Mouse (Mus musculus) MEL (cell line): ENCODE data around the gene Milr1. TPM values are rescaled to one million over a fixed set of nuclear protein-coding genes. Genes with fewer than 3 reads are reported as not detected.

Experiments used
- DNase-seq: peaks from one replicate; pipeline ENCODE4 v3.0.0; 2011; ENCODE audit warnings: low read depth, low spot score
- H3K27ac ChIP-seq: 2 replicates; pipeline ENCODE4 v1.5.1; 2012; ENCODE audit warnings: low read depth, mild to moderate bottlenecking, control low read depth, low read length, moderate library complexity; ENCODE audit not compliant: control insufficient read depth
- H3K27me3 ChIP-seq, 2 experiments: fragments of 150-350 bp in 1 of 2; sonication (generic) in 1 of 2; 2 replicates each; pipeline ENCODE4 v1.6.1; 2012; ENCODE audit warnings: low read length in 2 of 2, mild to moderate bottlenecking in 2 of 2, improper control_type of control experiment in 1 of 2, moderate library complexity in 1 of 2; ENCODE audit not compliant: insufficient read depth in 2 of 2, control insufficient read depth in 1 of 2
- H3K36me3 ChIP-seq, 2 experiments: 2 replicates each; pipeline ENCODE4 v1.6.1; 2012 to 2014; ENCODE audit warnings: low read length in 2 of 2, improper control_type of control experiment in 1 of 2, inconsistent platforms in 1 of 2, mild to moderate bottlenecking in 1 of 2; ENCODE audit not compliant: insufficient read depth in 2 of 2, control insufficient read depth in 1 of 2
- H3K4me1 ChIP-seq, 2 experiments: fragments of 150-350 bp in 1 of 2; sonication (generic) in 1 of 2; 2 replicates each; pipeline ENCODE4 v1.6.1; 2012; ENCODE audit warnings: low read length in 2 of 2, improper control_type of control experiment in 1 of 2, mild to moderate bottlenecking in 1 of 2; ENCODE audit not compliant: insufficient read depth in 2 of 2, control insufficient read depth in 1 of 2
- H3K4me3 ChIP-seq, 2 experiments: fragments of 150-350 bp in 1 of 2; sonication (generic) in 1 of 2; 2 replicates each; pipeline ENCODE4 v1.5.1; 2012; ENCODE audit warnings: low read depth in 2 of 2, low read length in 2 of 2, mild to moderate bottlenecking in 2 of 2, moderate library complexity in 2 of 2, control low read depth in 1 of 2, improper control_type of control experiment in 1 of 2; ENCODE audit not compliant: control insufficient read depth in 1 of 2, insufficient read depth in 1 of 2
- H3K79me2 ChIP-seq: 2 replicates; pipeline ENCODE4 v1.6.1; 2012; ENCODE audit warnings: mild to moderate bottlenecking, low read length, moderate library complexity; ENCODE audit not compliant: control insufficient read depth, poor library complexity, insufficient read depth
- H3K9ac ChIP-seq: 2 replicates; pipeline ENCODE4 v1.6.1; 2012; ENCODE audit warnings: low read depth, mild to moderate bottlenecking, control low read depth, low read length, moderate library complexity; ENCODE audit not compliant: control insufficient read depth, poor library complexity, severe bottlenecking
- H3K9me3 ChIP-seq: fragments of 150-350 bp; sonication (generic); replicated peaks from 2 replicates; pipeline ENCODE4 v1.6.1; 2012; ENCODE audit warnings: mild to moderate bottlenecking, low read length, improper control_type of control experiment, moderate library complexity; ENCODE audit not compliant: insufficient read depth
- BHLHE40 ChIP-seq: IDR thresholded peaks from 2 replicates; pipeline ENCODE4 v1.6.1; 2012; ENCODE audit warnings: low read depth, mild to moderate bottlenecking, inconsistent platforms, low read length, improper control_type of control experiment, borderline replicate concordance
- CHD1 ChIP-seq: IDR thresholded peaks from 2 replicates; pipeline ENCODE4 v1.6.1; 2012; ENCODE audit warnings: low read depth, mild to moderate bottlenecking, inconsistent platforms, low read length, improper control_type of control experiment
- CHD2 ChIP-seq: IDR thresholded peaks from 2 replicates; pipeline ENCODE4 v1.6.1; 2011; ENCODE audit warnings: low read length, improper control_type of control experiment
- CTCF ChIP-seq, 3 experiments: IDR thresholded peaks in 2 of 3; conservative IDR thresholded peaks in 1 of 3; 2 replicates each; pipeline ENCODE4 v1.5.1; 2011 to 2012; ENCODE audit warnings: low read length in 3 of 3, low read depth in 2 of 3, mild to moderate bottlenecking in 2 of 3, improper control_type of control experiment in 1 of 3, inconsistent platforms in 1 of 3, mixed read lengths in 1 of 3, moderate library complexity in 1 of 3; ENCODE audit not compliant: control insufficient read depth in 1 of 3, insufficient read depth in 1 of 3, poor library complexity in 1 of 3, severe bottlenecking in 1 of 3
- E2F4 ChIP-seq: IDR thresholded peaks from 2 replicates; pipeline ENCODE4 v1.6.1; 2011; ENCODE audit warnings: low read depth, low read length, improper control_type of control experiment, borderline replicate concordance
- ELF1 ChIP-seq: IDR thresholded peaks from 2 replicates; pipeline ENCODE4 v1.6.1; 2014; ENCODE audit warnings: low read depth, mild to moderate bottlenecking, inconsistent platforms, low read length, improper control_type of control experiment, moderate library complexity
- EP300 ChIP-seq, 2 experiments: IDR thresholded peaks; 2 replicates each; pipeline ENCODE4 v1.6.1; 2011; ENCODE audit warnings: improper control_type of control experiment in 2 of 2, low read length in 2 of 2, low read depth in 1 of 2, mild to moderate bottlenecking in 1 of 2
- ETS1 ChIP-seq: IDR thresholded peaks from 2 replicates; pipeline ENCODE4 v1.6.1; 2012; ENCODE audit warnings: low read depth, mild to moderate bottlenecking, inconsistent platforms, low read length, improper control_type of control experiment, moderate library complexity
- GATA1 ChIP-seq: IDR thresholded peaks from 2 replicates; pipeline ENCODE4 v1.6.1; 2011; ENCODE audit warnings: low read depth, low read length, improper control_type of control experiment
- HCFC1 ChIP-seq: IDR thresholded peaks from 2 replicates; pipeline ENCODE4 v1.6.1; 2012; ENCODE audit warnings: low read depth, mild to moderate bottlenecking, inconsistent platforms, low read length, improper control_type of control experiment, moderate library complexity
- MAX ChIP-seq: IDR thresholded peaks from 2 replicates; pipeline ENCODE4 v1.6.1; 2011; ENCODE audit warnings: low read length, improper control_type of control experiment
- MAZ ChIP-seq: IDR thresholded peaks from 2 replicates; pipeline ENCODE4 v1.6.1; 2012; ENCODE audit warnings: low read depth, mild to moderate bottlenecking, inconsistent platforms, low read length, improper control_type of control experiment
- MEF2A ChIP-seq: IDR thresholded peaks from 2 replicates; pipeline ENCODE4 v1.6.1; 2014; ENCODE audit warnings: low read depth, mild to moderate bottlenecking, inconsistent platforms, low read length, improper control_type of control experiment; ENCODE audit not compliant: poor library complexity, insufficient replicate concordance, severe bottlenecking; ENCODE audit errors: extremely low read depth
- MXI1 ChIP-seq: IDR thresholded peaks from 2 replicates; pipeline ENCODE4 v1.6.1; 2011; ENCODE audit warnings: mild to moderate bottlenecking, low read depth, low read length, improper control_type of control experiment
- MYB ChIP-seq: IDR thresholded peaks from 2 replicates; pipeline ENCODE4 v1.6.1; 2011; ENCODE audit warnings: mild to moderate bottlenecking, low read depth, low read length, improper control_type of control experiment
- MYC ChIP-seq: IDR thresholded peaks from 2 replicates; pipeline ENCODE4 v1.6.1; 2011; ENCODE audit warnings: low read depth, mild to moderate bottlenecking, low read length, improper control_type of control experiment, moderate library complexity
- NRF1 ChIP-seq: IDR thresholded peaks from 2 replicates; pipeline ENCODE4 v1.6.1; 2014; ENCODE audit warnings: low read depth, mild to moderate bottlenecking, inconsistent platforms, low read length, improper control_type of control experiment, moderate library complexity; ENCODE audit not compliant: poor library complexity, insufficient read depth, severe bottlenecking
- POLR2A ChIP-seq, 2 experiments: IDR thresholded peaks; 2 replicates each; pipeline ENCODE4 v1.6.1; 2011 to 2012; ENCODE audit warnings: low read length in 2 of 2, mild to moderate bottlenecking in 2 of 2, control low read depth in 1 of 2, improper control_type of control experiment in 1 of 2, low read depth in 1 of 2, moderate library complexity in 1 of 2; ENCODE audit not compliant: control insufficient read depth in 1 of 2, insufficient read depth in 1 of 2, poor library complexity in 1 of 2
- RCOR1 ChIP-seq: IDR thresholded peaks from 2 replicates; pipeline ENCODE4 v1.6.1; 2012; ENCODE audit warnings: low read depth, mild to moderate bottlenecking, inconsistent platforms, low read length, improper control_type of control experiment
- SIN3A ChIP-seq: IDR thresholded peaks from 2 replicates; pipeline ENCODE4 v1.6.1; 2012; ENCODE audit warnings: low read length, improper control_type of control experiment, inconsistent platforms
- SMC3 ChIP-seq: IDR thresholded peaks from 2 replicates; pipeline ENCODE4 v1.6.1; 2011; ENCODE audit warnings: low read depth, low read length, improper control_type of control experiment
- TBP ChIP-seq: IDR thresholded peaks from 2 replicates; pipeline ENCODE4 v1.8.0; 2011; ENCODE audit warnings: low read depth, low read length, improper control_type of control experiment
- TCF12 ChIP-seq: IDR thresholded peaks from 2 replicates; pipeline ENCODE4 v1.6.1; 2014; ENCODE audit warnings: low read depth, mild to moderate bottlenecking, inconsistent platforms, low read length, improper control_type of control experiment, moderate library complexity
- UBTF ChIP-seq: IDR thresholded peaks from 2 replicates; pipeline ENCODE4 v1.6.1; 2012; ENCODE audit warnings: low read depth, mild to moderate bottlenecking, inconsistent platforms, low read length, improper control_type of control experiment, moderate library complexity, borderline replicate concordance; ENCODE audit not compliant: insufficient read depth
- USF1 ChIP-seq: IDR thresholded peaks from 2 replicates; pipeline ENCODE4 v1.6.1; 2014; ENCODE audit warnings: low read depth, mild to moderate bottlenecking, inconsistent platforms, low read length, improper control_type of control experiment, moderate library complexity
- ZKSCAN1 ChIP-seq: IDR thresholded peaks from 2 replicates; pipeline ENCODE4 v1.6.1; 2012; ENCODE audit warnings: low read depth, mild to moderate bottlenecking, inconsistent platforms, low read length, improper control_type of control experiment, moderate library complexity
- polyA plus RNA-seq, 2 experiments: library from polyadenylated mRNA; stranded (reverse) in 1 of 2; unstranded in 1 of 2; fragments of >175 nt in 1 of 2; fragments of >200 nt in 1 of 2; gene quantifications; 2 replicates each; pipeline versions ENCODE4 v1.2.1 to v1.2.4; 2012; ENCODE audit warnings: low replicate concordance in 2 of 2, low read depth in 1 of 2; ENCODE audit not compliant: insufficient read length in 2 of 2, insufficient read depth in 1 of 2, missing spikeins in 1 of 2
- total RNA-seq: library from RNA; depleted of rRNA; stranded (reverse); fragments of 300-350 nt; gene quantifications from 2 replicates; pipeline ENCODE4 v1.2.3, GENCODE M21; 2012

The Milr1 gene
- total and polyA plus RNA-seq, 3 experiments, result 0.26 TPM; not detected in 2

- TF ChIP-seq CHD1 (peak; percentile 53; the same call in 1 of the 2 replicates), SIN3A (peak; percentile 66), NRF1 (no peak), CTCF (IDR thresholded peaks at IDR 0.05 in 2 of 3, conservative IDR thresholded peaks at IDR 0.05 in 1 of 3; ENCODE audit: control insufficient read depth in 1 of 3, insufficient read depth in 1 of 3, low read depth in 2 of 3, low read length in 3 of 3, poor library complexity in 1 of 3, severe bottlenecking in 1 of 3) (peak in 1 of 3 experiments; percentile 28; a peak in 1 of 6 replicates), MYB (peak; percentile 73), ZKSCAN1 (no peak), MEF2A (no peak), USF1 (peak; percentile 99), BHLHE40 (peak; percentile 87), HCFC1 (peak; percentile 84)
These were observed 37.9 kb downstream of the Milr1 start, which contains the start of the genes Ddx5 and Cep95 (continued) for GRCm38 (mm10) chr11:106788775-106789459.

GRCm38 (mm10) chr11:106789649-106790048 lies 38.6 kb downstream of the Milr1 start:
- H3K4me3 ChIP-seq, result peak overlapping the region; percentile 59 to 83
- peak overlapping the region; percentile 85 for H3K9ac ChIP-seq
- peaks cover 3 to 9% of the 10 kb centered on the region in 2 experiments for H3K4me1 ChIP-seq
- peaks cover 45% of the 10 kb centered on the region for H3K79me2 ChIP-seq
- no peaks in the 10 kb centered on the region for H3K27me3 ChIP-seq
- peak; percentile 65 for DNase-seq
- no peak for TF ChIP-seq POLR2A (IDR thresholded peaks at IDR 0.05; ENCODE audit: control insufficient read depth in 1 of 2, insufficient read depth in 1 of 2, low read depth in 1 of 2, low read length in 2 of 2, poor library complexity in 1 of 2)
- TF ChIP-seq CHD2, result no peak
- no peak for TF ChIP-seq ELF1
- no peak for TF ChIP-seq BHLHE40
- no peak for TF ChIP-seq MAZ
- peak; percentile 47; the same call in 1 of the 2 replicates for TF ChIP-seq CHD1
- TF ChIP-seq SIN3A, result peak; percentile 55
- 0 out of 2 replicates have a peak, but pooled peaks have one; percentile 16 for TF ChIP-seq MXI1
- TF ChIP-seq MAX, result no peak
- TF ChIP-seq GATA1, result no peak
- TF ChIP-seq UBTF, result no peak
- TF ChIP-seq ZKSCAN1, result no peak
- TF ChIP-seq RCOR1, result no peak
- 0 out of 2 replicates have a peak, but pooled peaks have one; percentile 29 for TF ChIP-seq ETS1
- no peak for TF ChIP-seq MYC
- no peak for TF ChIP-seq SMC3
- no peak for TF ChIP-seq TCF12
- TF ChIP-seq E2F4, result no peak
- no peak for TF ChIP-seq EP300 (IDR thresholded peaks at IDR 0.05; ENCODE audit: low read depth in 1 of 2, low read length in 2 of 2)
- no peak for TF ChIP-seq CTCF (IDR thresholded peaks at IDR 0.05 in 2 of 3, conservative IDR thresholded peaks at IDR 0.05 in 1 of 3; ENCODE audit: control insufficient read depth in 1 of 3, insufficient read depth in 1 of 3, low read depth in 2 of 3, low read length in 3 of 3, poor library complexity in 1 of 3, severe bottlenecking in 1 of 3)
- TF ChIP-seq TBP, result no peak
- H3K36me3 ChIP-seq, result peaks cover 24 to 30% of the 10 kb centered on the region in 2 experiments
- no peaks in the 10 kb centered on the region for H3K9me3 ChIP-seq
- H3K27ac ChIP-seq, result peak overlapping the region; percentile 91
